Mouse (Mus musculus) ES-Bruce4 (cell line): Measurements from ENCODE around the gene Tnfrsf21.

Experiments used
- CTCF ChIP-seq: IDR thresholded peaks from one replicate; pipeline ENCODE4 v1.8.1; 2011; ENCODE audit warnings: low read depth, low read length
- EP300 ChIP-seq: IDR thresholded peaks from 2 replicates; pipeline ENCODE4 v1.6.1; 2011; ENCODE audit warnings: low read depth, low read length; ENCODE audit not compliant: insufficient read depth
- POLR2A ChIP-seq: IDR thresholded peaks from one replicate; pipeline ENCODE4 v1.8.1; 2011; ENCODE audit warnings: low read length; ENCODE audit not compliant: insufficient read depth

- no peak for TF ChIP-seq CTCF
- no peak for TF ChIP-seq POLR2A
- TF ChIP-seq EP300, result no peak
These were observed 80.8 kb downstream of the Tnfrsf21 start for GRCm38 (mm10) chr17:43097101-43097688.
